Mouse (Mus musculus) kidney, postnatal 0 days (tissue): Measurements from ENCODE around the gene Etnk1. TPM values are rescaled to one million over a fixed set of nuclear protein-coding genes. Genes with fewer than 3 reads are reported as not detected.

ENCODE experiments used
- ATAC-seq: fragments of 200-750 bp; cut with Nextera tagmentation; replicated peaks from 2 replicates; pipeline ENCODE4 v1.8.0; 2017; ENCODE audit warnings: low read depth, moderate number of reproducible peaks, moderate TSS enrichment, moderate library complexity; ENCODE audit not compliant: low FRiP score
- DNase-seq: peaks from one replicate; pipeline ENCODE4 v3.0.0-alpha.2; 2016; ENCODE audit warnings: low spot score
- H3K27ac ChIP-seq: fragments of 300-500 bp; sonication (generic); 2 replicates; pipeline ENCODE4 v1.5.1; 2014; ENCODE audit warnings: mild to moderate bottlenecking
- H3K27me3 ChIP-seq: fragments of 300-500 bp; sonication (generic); 2 replicates; pipeline ENCODE4 v1.6.1; 2014; ENCODE audit warnings: low read length, mixed read lengths; ENCODE audit not compliant: insufficient read depth
- H3K36me3 ChIP-seq: fragments of 300-500 bp; sonication (generic); 2 replicates; pipeline ENCODE4 v1.6.1; 2014; ENCODE audit warnings: low read length, mixed read lengths; ENCODE audit not compliant: insufficient read depth
- H3K4me1 ChIP-seq: fragments of 300-500 bp; sonication (generic); replicated peaks from 2 replicates; pipeline ENCODE4 v1.6.1; 2014; ENCODE audit warnings: antibody characterized with exemption, low read length, mixed read lengths; ENCODE audit not compliant: insufficient read depth
- H3K4me2 ChIP-seq: fragments of 300-500 bp; sonication (generic); 2 replicates; pipeline ENCODE4 v1.6.1; 2014; ENCODE audit warnings: mild to moderate bottlenecking, low read length, moderate library complexity, mixed read lengths
- H3K4me3 ChIP-seq: fragments of 300-500 bp; sonication (generic); replicated peaks from 2 replicates; pipeline ENCODE4 v1.5.1; 2014; ENCODE audit warnings: low read depth, low read length
- H3K9ac ChIP-seq: fragments of 300-500 bp; sonication (generic); 2 replicates; pipeline ENCODE4 v1.6.1; 2014; ENCODE audit warnings: low read depth, low read length
- H3K9me3 ChIP-seq: fragments of 300-500 bp; sonication (generic); replicated peaks from 2 replicates; pipeline ENCODE4 v1.6.1; 2016; ENCODE audit warnings: low read length, inconsistent platforms, mixed read lengths
- CTCF ChIP-seq: IDR thresholded peaks from 2 replicates; pipeline ENCODE4 v1.5.1; 2016; ENCODE audit warnings: antibody characterized with exemption, low read depth, mild to moderate bottlenecking, moderate library complexity
- WGBS: fragments of 180-500 bp; shearing (Covaris S2); extraction: QIAGEN DNeasy Blood & Tissue Kit; methylation state at CpG from one replicate; pipeline ENCODE4 v1.1.7; 2014; 5-methylcytosine and 5-hydroxymethylcytosine counted together
- polyA plus RNA-seq: library from polyadenylated mRNA; unstranded; fragments of >200 nt; fragmentation: Nextera tagmentation; extraction: Ambion mirVana; gene quantifications from 2 replicates; pipeline ENCODE4 v1.2.1, GENCODE M21; 2015

Etnk1 gene
- polyA plus RNA-seq, 1 experiment from 2014 or later: 35.9 TPM

GRCm38 (mm10) chr6:143239362-143240074 lies 72.5 kb downstream of the Etnk1 start:
- Histone ChIP-seq H3K9me3 (no peaks in the 10 kb centered on the region), H3K4me1 (no peaks in the 10 kb centered on the region), H3K4me2 (no peak overlapping the region), H3K4me3 (no peak overlapping the region), H3K9ac (no peak overlapping the region), H3K27me3 (no peaks in the 10 kb centered on the region; the same call in 1 of the 2 replicates), H3K36me3 (no peaks in the 10 kb centered on the region), H3K27ac (no peak overlapping the region)
- 56% methylated on average over 21 of the region's 21 CpGs for WGBS
- DNase-seq (no peak), ATAC-seq (no peak)
- no peak for TF ChIP-seq CTCF

GRCm38 (mm10) chr6:143243191-143243590 lies 76.2 kb downstream of the Etnk1 start:
- Histone ChIP-seq H3K27me3 (no peaks in the 10 kb centered on the region), H3K4me3 (no peak overlapping the region), H3K4me2 (no peak overlapping the region), H3K27ac (no peak overlapping the region), H3K9ac (no peak overlapping the region), H3K9me3 (no peaks in the 10 kb centered on the region), H3K36me3 (no peaks in the 10 kb centered on the region), H3K4me1 (no peaks in the 10 kb centered on the region)
- 88% methylated on average over 5 of the region's 5 CpGs for WGBS
- TF ChIP-seq CTCF: no peak
- ATAC-seq (no peak), DNase-seq (no peak)

- H3K36me3 ChIP-seq: no peaks in the 10 kb centered on the region
- H3K9ac ChIP-seq: no peak overlapping the region
- 83% methylated on average over 4 of the region's 4 CpGs for WGBS
- H3K4me1 ChIP-seq: peaks cover 11% of the 10 kb centered on the region
- H3K4me2 ChIP-seq: no peak overlapping the region
- DNase-seq (no peak), ATAC-seq (no peak)
- H3K9me3 ChIP-seq: no peaks in the 10 kb centered on the region
- TF ChIP-seq CTCF: no peak
- 0 out of 2 replicates have a peak, but pooled peaks cover 8% of the 10 kb centered on the region for H3K27me3 ChIP-seq
- no peak overlapping the region for H3K4me3 ChIP-seq
- H3K27ac ChIP-seq: no peak overlapping the region
Observed at GRCm38 (mm10) chr6:143257921-143258320, 90.9 kb downstream of the Etnk1 start.

- WGBS: 55% methylated on average over 17 of the region's 17 CpGs
- H3K9ac ChIP-seq: no peak overlapping the region
- H3K4me1 ChIP-seq: peaks cover 11% of the 10 kb centered on the region
- no peaks in the 10 kb centered on the region for H3K36me3 ChIP-seq
- H3K4me2 ChIP-seq: peak overlapping the region; percentile 49
- ATAC-seq (no peak), DNase-seq (no peak)
- no peak for TF ChIP-seq CTCF
- H3K9me3 ChIP-seq: no peaks in the 10 kb centered on the region
- 0 out of 2 replicates have a peak, but pooled peaks cover 8% of the 10 kb centered on the region for H3K27me3 ChIP-seq
- H3K27ac ChIP-seq: no peak overlapping the region
- H3K4me3 ChIP-seq: no peak overlapping the region
Observed at GRCm38 (mm10) chr6:143259169-143259629, 92.2 kb downstream of the Etnk1 start.

GRCm38 (mm10) chr6:143259870-143260559 lies 93.0 kb downstream of the Etnk1 start:
- WGBS: 23% methylated on average over 18 of the region's 18 CpGs
- H3K9ac ChIP-seq: no peak overlapping the region
- ATAC-seq (no peak), DNase-seq (peak; percentile 77)
- no peaks in the 10 kb centered on the region for H3K9me3 ChIP-seq
- H3K27me3 ChIP-seq: 0 out of 2 replicates have a peak, but pooled peaks cover 8% of the 10 kb centered on the region
- peak overlapping the region; percentile 49 for H3K4me2 ChIP-seq
- TF ChIP-seq CTCF: no peak
- no peak overlapping the region for H3K27ac ChIP-seq
- H3K4me1 ChIP-seq: peaks cover 11% of the 10 kb centered on the region
- H3K4me3 ChIP-seq: 0 out of 2 replicates have a peak overlapping the region, but pooled peaks have one; percentile 6
- no peaks in the 10 kb centered on the region for H3K36me3 ChIP-seq

GRCm38 (mm10) chr6:143260560-143261288 lies 93.7 kb downstream of the Etnk1 start:
- 40% methylated on average over 14 of the region's 14 CpGs for WGBS
- peaks cover 11% of the 10 kb centered on the region for H3K4me1 ChIP-seq
- no peak for TF ChIP-seq CTCF
- H3K9ac ChIP-seq: no peak overlapping the region
- 0 out of 2 replicates have a peak, but pooled peaks cover 8% of the 10 kb centered on the region for H3K27me3 ChIP-seq
- H3K9me3 ChIP-seq: no peaks in the 10 kb centered on the region
- H3K4me2 ChIP-seq: peak overlapping the region; percentile 49
- H3K4me3 ChIP-seq: 0 out of 2 replicates have a peak overlapping the region, but pooled peaks have one; percentile 6
- peak; percentile 46 for DNase-seq
- H3K36me3 ChIP-seq: no peaks in the 10 kb centered on the region
- no peak; the same call in 1 of the 2 replicates for ATAC-seq
- no peak overlapping the region for H3K27ac ChIP-seq
